Mouse (Mus musculus) gastrocnemius, adult 2 months (tissue): Measurements from ENCODE around the gene Ccer1. TPM values are rescaled to one million over a fixed set of nuclear protein-coding genes. Genes with fewer than 3 reads are reported as not detected.

Experiments used
- DNase-seq: peaks from one replicate; pipeline ENCODE4 v3.0.0; 2022
- H3K27ac ChIP-seq: fragments of 200-600 bp; 2 replicates; pipeline ENCODE4 v1.8.1; 2022; ENCODE audit warnings: mild to moderate bottlenecking
- H3K4me3 ChIP-seq: fragments of 200-600 bp; 2 replicates; pipeline ENCODE4 v1.8.1; 2022; ENCODE audit warnings: mild to moderate bottlenecking, moderate library complexity
- CTCF ChIP-seq: fragments of 200-600 bp; IDR thresholded peaks from 2 replicates; pipeline ENCODE4 v1.8.1; 2022; ENCODE audit warnings: antibody characterized with exemption, mild to moderate bottlenecking, moderate library complexity
- intact Hi-C: fragments of 180-260 bp; cut with DNase I; formaldehyde crosslinking; loops from one replicate; pipeline ENCODE4 v1.15.1; 2025
- long read RNA-seq, 2 experiments: library from polyadenylated mRNA; stranded (forward); transcript quantifications; one replicate each; pipeline ENCODE4 v2.0.0; 2021
- total RNA-seq, 2 experiments: library from RNA; stranded (reverse); gene quantifications; 2 replicates each; pipeline ENCODE4 v1.2.3; 2021

The Ccer1 gene
- total RNA-seq, result not detected
- long read RNA-seq, experiment 1, result 0 reads
- long read RNA-seq, experiment 2, result 0 reads

- Histone ChIP-seq H3K4me3 (no peak within 1 kb of the TSS), H3K27ac (no peak within 1 kb of the TSS)
- DNase-seq, result peak; percentile 11
- no peak for TF ChIP-seq CTCF
- intact Hi-C loops, result no loop called here
These were observed at the start of gene Ccer1 for GRCm38 (mm10) chr10:97692913-97693312. TSS of gene Ccer1 (plus strand) at chr10:97693059.

- TF ChIP-seq CTCF, result no peak
- Histone ChIP-seq H3K27ac (peak within 1 kb of the TSS; percentile 24; the same call in 1 of the 2 replicates), H3K4me3 (no peak within 1 kb of the TSS)
- intact Hi-C loops, result no loop called here
- no peak for DNase-seq
These were observed 49.1 kb upstream of the Ccer1 start, which contains the start of gene Epyc for GRCm38 (mm10) chr10:97643768-97644167. TSS of gene Epyc (plus strand) at chr10:97644068.

GRCm38 (mm10) chr10:97650334-97650733, 42.5 kb upstream of the Ccer1 start:
- TF ChIP-seq CTCF, result no peak
- intact Hi-C loops, result no loop called here
- Histone ChIP-seq H3K27ac (no peak overlapping the region), H3K4me3 (no peak overlapping the region)
- DNase-seq, result no peak

GRCm38 (mm10) chr10:97659489-97659888, 33.4 kb upstream of the Ccer1 start:
- no peak overlapping the region for H3K4me3 ChIP-seq
- no peak for DNase-seq
- no peak overlapping the region for H3K27ac ChIP-seq
- no peak for TF ChIP-seq CTCF
- intact Hi-C loops, result no loop called here

GRCm38 (mm10) chr10:97668656-97669055, 24.2 kb upstream of the Ccer1 start:
- peak overlapping the region; percentile 61 for H3K27ac ChIP-seq
- DNase-seq, result no peak
- intact Hi-C loops, result no loop called here
- H3K4me3 ChIP-seq, result no peak overlapping the region
- TF ChIP-seq CTCF, result no peak

DNA sequence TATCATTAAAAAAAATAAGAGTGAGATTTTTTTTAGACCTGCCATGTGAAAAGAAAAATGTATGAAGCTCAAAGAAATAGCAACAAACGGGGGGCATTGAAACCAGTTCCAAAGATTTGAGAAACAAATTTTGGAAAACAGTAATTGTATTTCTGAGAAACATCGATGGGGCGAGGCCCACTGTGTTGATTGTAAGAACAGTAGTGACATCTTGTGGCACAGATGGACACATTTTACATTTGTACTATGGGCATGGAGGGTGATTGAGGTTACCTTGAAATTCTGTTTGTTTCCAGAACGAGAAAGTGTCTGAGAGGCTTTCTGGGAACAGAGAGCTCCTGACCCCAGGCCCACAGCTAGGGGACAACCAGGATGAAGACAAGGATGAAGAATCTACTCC, 22.7 kb upstream of the Ccer1 start:
- Histone ChIP-seq H3K27ac (peak overlapping the region; percentile 61), H3K4me3 (no peak overlapping the region)
- peak; percentile 16 for DNase-seq
- peak; percentile 57 for TF ChIP-seq CTCF
- intact Hi-C loops, result no loop called here

- Histone ChIP-seq H3K27ac (no peak overlapping the region), H3K4me3 (no peak overlapping the region)
- intact Hi-C loops, result no loop called here
- no peak for TF ChIP-seq CTCF
- no peak for DNase-seq
These were observed 19.6 kb upstream of the Ccer1 start for GRCm38 (mm10) chr10:97673239-97673638.

- H3K4me3 ChIP-seq, result no peak overlapping the region
- TF ChIP-seq CTCF, result no peak
- DNase-seq, result peak; percentile 24
- H3K27ac ChIP-seq, result no peak overlapping the region
- intact Hi-C loops, result no loop called here
These were observed 9.9 kb upstream of the Ccer1 start for GRCm38 (mm10) chr10:97682981-97683380.

- Histone ChIP-seq H3K27ac (no peak overlapping the region), H3K4me3 (no peak overlapping the region)
- TF ChIP-seq CTCF, result no peak
- peak; percentile 48 for DNase-seq
- intact Hi-C loops, result loop anchor here (5.0 kb wide), 1 partner anchor 340 kb away; no protein-coding TSS in a partner anchor
These were observed 5.7 kb upstream of the Ccer1 start for GRCm38 (mm10) chr10:97687198-97687597.

DNA sequence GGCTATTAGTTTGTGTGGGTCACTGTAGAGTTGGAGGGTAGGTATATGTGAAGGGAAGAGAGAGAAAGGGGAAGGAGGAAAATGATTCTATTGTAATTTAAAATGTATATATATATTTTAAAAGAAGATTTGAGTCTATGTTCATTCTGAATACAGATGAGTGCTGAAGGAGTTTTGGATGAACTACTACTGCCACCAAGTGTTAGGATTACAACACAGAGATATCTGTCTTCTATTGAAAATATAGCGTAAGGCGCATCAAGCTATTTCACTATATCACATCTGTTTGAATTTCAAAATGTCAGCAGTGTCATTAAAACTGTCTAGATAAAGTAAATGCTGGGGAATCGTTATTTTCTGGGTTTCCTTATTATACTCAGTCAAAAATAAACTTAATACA, 3.4 kb upstream of the Ccer1 start:
- H3K27ac ChIP-seq, result no peak overlapping the region
- DNase-seq, result no peak
- no peak overlapping the region for H3K4me3 ChIP-seq
- peak; percentile 51 for TF ChIP-seq CTCF
- intact Hi-C loops, result loop anchor here (5.0 kb wide), 1 partner anchor 342 kb away; no protein-coding TSS in a partner anchor

GRCm38 (mm10) chr10:97693398-97694135, 708 bp downstream of the Ccer1 start:
- no peak for TF ChIP-seq CTCF
- Histone ChIP-seq H3K27ac (peak overlapping the region; percentile 35; the same call in 1 of the 2 replicates), H3K4me3 (no peak overlapping the region)
- intact Hi-C loops, result no loop called here
- peak; percentile 16 for DNase-seq

GRCm38 (mm10) chr10:97702321-97702720, 9.5 kb downstream of the Ccer1 start:
- intact Hi-C loops, result loop anchor here (10.0 kb wide), 1 partner anchor 328 kb away; no protein-coding TSS in a partner anchor
- no peak for TF ChIP-seq CTCF
- DNase-seq, result no peak
- no peak overlapping the region for H3K27ac ChIP-seq
- H3K4me3 ChIP-seq, result no peak overlapping the region

GRCm38 (mm10) chr10:97704562-97704961, 11.7 kb downstream of the Ccer1 start:
- Histone ChIP-seq H3K27ac (no peak overlapping the region), H3K4me3 (no peak overlapping the region)
- TF ChIP-seq CTCF, result peak; percentile 70
- intact Hi-C loops, result loop anchor here (10.0 kb wide), 1 partner anchor 330 kb away; no protein-coding TSS in a partner anchor
- DNase-seq, result peak; percentile 31
